Mouse (Mus musculus): Measurements from ENCODE around the gene Ptprd.

DNA sequence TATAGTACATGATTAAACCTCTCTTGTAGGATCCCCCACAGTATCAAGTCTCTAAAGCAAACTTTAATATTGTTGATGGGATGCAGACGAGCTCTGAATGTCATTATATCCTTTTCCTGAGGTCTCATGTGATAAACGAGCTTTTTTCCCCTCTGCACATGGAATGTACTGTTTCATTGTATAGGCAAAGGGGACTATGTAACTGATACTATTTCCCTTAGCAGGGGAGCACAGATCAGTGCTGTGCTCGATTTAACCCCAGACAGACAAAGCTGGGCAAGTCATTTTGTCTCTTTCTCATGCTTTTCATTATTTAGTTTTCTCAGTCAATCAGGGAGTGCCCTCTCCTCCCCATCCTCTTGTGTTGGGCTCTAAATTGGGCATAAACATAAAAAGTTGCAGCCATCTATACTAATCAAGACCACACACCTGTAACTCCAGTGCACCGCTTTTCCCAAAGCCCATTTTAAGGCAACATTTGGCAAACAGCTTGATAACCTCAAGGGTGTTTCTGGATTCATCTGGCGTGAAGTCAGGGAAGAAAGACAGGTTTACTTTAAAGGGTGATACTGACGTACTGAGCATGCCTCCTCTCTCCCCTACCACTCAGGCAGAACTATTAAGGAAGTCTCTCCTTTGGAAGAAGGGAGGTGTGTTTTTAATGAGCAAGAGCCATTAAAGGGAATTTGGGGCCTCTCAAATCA lies 1709.0 kb downstream of the Ptprd start:
- TF ChIP-seq POLR2A (IDR thresholded peaks at IDR 0.05; ENCODE audit: borderline replicate concordance, insufficient read depth, low read length) (no peak), CTCF (IDR thresholded peaks at IDR 0.05; ENCODE audit: borderline replicate concordance, insufficient read depth, low read depth, low read length) (no peak)
